8 mouse cellular contexts compared by ENCODE assay signal in genomic region chr4:75277467-75278196, GRCm38 (mm10). TPM values are rescaled to one million over a fixed set of nuclear protein-coding genes. Genes with fewer than 3 reads are reported as not detected.
DNase-seq lines count a peak whose midpoint lies in the region; ATAC-seq lines count a peak whose summit lies in the region.

No protein-coding gene starts in this region.

- H3K4me1 ChIP-seq in hindbrain, embryonic 12.5 days: no peaks in the 10 kb centered on the region
- peaks cover 9% of the 10 kb centered on the region; the same call in 1 of the 2 replicates for H3K4me1 ChIP-seq in midbrain, embryonic 13.5 days (replicated peaks)

- peak overlapping the region; percentile 70 for H3K4me3 ChIP-seq in hindbrain, embryonic 12.5 days
- peak overlapping the region; percentile 84 for H3K4me3 ChIP-seq in midbrain, embryonic 13.5 days (replicated peaks)

- H3K9ac ChIP-seq in hindbrain, embryonic 12.5 days: peak overlapping the region; percentile 89
- H3K9ac ChIP-seq in midbrain, embryonic 13.5 days (replicated peaks): peak overlapping the region; percentile 87

- peak overlapping the region; percentile 65 for H3K4me2 ChIP-seq in hindbrain, embryonic 12.5 days (replicated peaks)
- peak overlapping the region; percentile 71 for H3K4me2 ChIP-seq in midbrain, embryonic 13.5 days (replicated peaks)

- no peaks in the 10 kb centered on the region for H3K27me3 ChIP-seq in hindbrain, embryonic 12.5 days
- no peaks in the 10 kb centered on the region for H3K27me3 ChIP-seq in midbrain, embryonic 13.5 days

- DNase-seq in cerebellum, adult 8-10 months: peak; percentile 17
- DNase-seq in cerebellum, adult 11 months: no peak
- peak; percentile 17 for DNase-seq in thymus, postnatal 0 days (ENCODE audit: low spot score)
- DNase-seq in thymus, adult 18-20 months: no peak
- no peak for DNase-seq in adrenal gland, postnatal 14 days
- no peak for DNase-seq in urinary bladder, postnatal 25 days (ENCODE audit: low spot score)

- ATAC-seq in hindbrain, embryonic 12.5 days (ENCODE audit: low FRiP score): peak; percentile 95
- peak; percentile 95 for ATAC-seq in midbrain, embryonic 13.5 days

- no peak overlapping the region for H3K27ac ChIP-seq in hindbrain, embryonic 12.5 days
- 0 out of 2 replicates have a peak overlapping the region, but pooled peaks have one; percentile 39 for H3K27ac ChIP-seq in midbrain, embryonic 13.5 days

- H3K36me3 ChIP-seq in hindbrain, embryonic 12.5 days: peaks cover 12% of the 10 kb centered on the region; the same call in 1 of the 2 replicates
- H3K36me3 ChIP-seq in midbrain, embryonic 13.5 days: peaks cover 26% of the 10 kb centered on the region

- H3K9me3 ChIP-seq in hindbrain, embryonic 12.5 days (replicated peaks): no peaks in the 10 kb centered on the region
- no peaks in the 10 kb centered on the region for H3K9me3 ChIP-seq in midbrain, embryonic 13.5 days

- WGBS in hindbrain, embryonic 12.5 days: 8% methylated on average over 30 of the region's 30 CpGs
- WGBS in midbrain, embryonic 13.5 days: 8% methylated on average over 30 of the region's 30 CpGs

RNA-seq across cellular contexts. Expression of gene Dmac1, which starts 0.5 kb away (rescaled TPM):
- 181 and 187 TPM in 2 replicates for polyA plus RNA-seq in thymus, postnatal 0 days (2015; fragmentation: Nextera tagmentation; extraction: Ambion mirVana)
- polyA plus RNA-seq in hindbrain, embryonic 12.5 days (2016; fragmentation: Nextera tagmentation; extraction: Ambion mirVana): 105 and 112 TPM in 2 replicates
- polyA plus RNA-seq in midbrain, embryonic 13.5 days (2015; fragmentation: Nextera tagmentation; extraction: Ambion mirVana): 107 and 111 TPM in 2 replicates
- 67.4 and 76.9 TPM in 2 replicates for total RNA-seq in adrenal gland, postnatal 14 days (2021)

Comparison
In these comparisons a context has a peak if more than half of its experiments do, and no peak if none do; other contexts are left out.
1. DNase-seq: peak in cerebellum, adult 8-10 months (single experiment) and thymus, postnatal 0 days (single experiment); none in cerebellum, adult 11 months (single experiment), thymus, adult 18-20 months (0 of 2), adrenal gland, postnatal 14 days (single experiment) and urinary bladder, postnatal 25 days (single experiment).